Mouse (Mus musculus) adipocyte (in vitro differentiated cells): ENCODE results near the gene Ccnd3.

Experiments
- DNase-seq: peaks from one replicate; pipeline ENCODE4 v3.0.0-alpha.2; 2016; ENCODE audit warnings: low spot score

Ccnd3 gene

DNA sequence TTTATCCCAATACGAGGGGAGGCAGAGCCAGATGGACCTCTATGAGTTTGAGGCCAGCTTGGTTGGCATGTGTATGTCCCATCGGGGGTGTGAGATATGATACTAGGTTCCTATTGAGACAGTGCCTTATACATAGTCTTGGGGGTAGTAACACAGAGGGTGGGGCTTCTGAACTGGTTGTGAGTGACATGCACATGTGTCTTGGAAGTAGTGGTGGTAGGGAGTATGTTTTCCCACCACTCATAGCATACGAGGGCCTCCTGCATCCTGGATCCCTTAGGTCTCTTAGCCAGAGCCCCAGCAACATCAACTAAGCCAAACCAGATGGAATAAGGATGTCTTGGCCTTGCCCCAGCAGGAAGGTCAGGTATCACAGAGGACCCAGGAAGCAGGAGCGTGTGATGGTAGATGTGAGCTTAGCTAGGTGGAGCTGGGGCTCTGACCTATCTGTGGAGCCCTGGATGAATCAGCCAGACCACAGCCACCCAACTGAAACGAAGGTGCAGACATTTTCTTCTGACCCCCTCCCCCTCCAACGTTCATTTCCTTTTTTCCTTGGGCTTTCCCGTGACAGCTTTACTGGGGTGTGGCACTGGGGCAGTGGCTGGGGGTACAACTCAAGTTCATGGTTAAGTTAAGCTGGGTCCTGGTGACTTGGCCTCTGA, 10.5 kb downstream of the Ccnd3 start:
- no peak for DNase-seq

DNA sequence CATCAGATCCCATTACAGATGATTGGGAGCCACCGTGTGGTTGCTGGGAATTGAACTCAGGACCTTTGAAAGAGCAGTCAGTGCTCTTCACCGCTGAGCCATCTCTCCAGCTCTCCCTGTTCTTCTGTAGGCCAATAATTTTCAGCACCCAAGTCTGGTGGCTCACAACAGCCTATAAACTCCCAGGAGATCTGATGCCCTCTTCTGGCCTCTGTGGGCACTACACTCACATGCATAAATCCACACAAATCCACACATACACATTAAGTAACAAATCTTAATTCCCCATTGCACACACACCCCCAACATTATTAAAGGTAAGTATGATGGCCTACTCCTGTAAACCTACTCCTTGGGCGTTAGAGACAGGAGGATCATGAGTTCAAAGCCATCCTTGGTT, 11.4 kb downstream of the Ccnd3 start:
- no peak for DNase-seq

DNA sequence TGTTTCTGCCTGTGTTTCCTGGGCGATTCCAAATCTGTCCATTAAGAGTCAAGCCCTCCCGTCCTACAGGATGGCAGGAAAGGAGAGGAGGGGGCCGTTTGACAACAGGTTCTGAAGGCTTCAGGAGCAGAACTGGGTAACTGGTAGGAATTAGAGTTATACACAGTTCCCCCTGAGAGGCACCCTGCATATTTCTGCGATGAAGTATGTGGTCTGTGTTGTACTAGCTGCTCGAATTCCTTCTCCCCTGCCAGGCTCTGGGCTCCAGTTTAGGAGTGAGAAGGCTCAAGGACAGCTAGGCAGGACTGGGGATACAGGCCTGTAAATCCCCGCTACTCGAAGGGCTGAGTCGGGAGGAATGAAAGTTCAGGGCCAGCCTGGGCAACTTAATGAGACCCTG, 13.4 kb downstream of the Ccnd3 start:
- no peak for DNase-seq

DNA sequence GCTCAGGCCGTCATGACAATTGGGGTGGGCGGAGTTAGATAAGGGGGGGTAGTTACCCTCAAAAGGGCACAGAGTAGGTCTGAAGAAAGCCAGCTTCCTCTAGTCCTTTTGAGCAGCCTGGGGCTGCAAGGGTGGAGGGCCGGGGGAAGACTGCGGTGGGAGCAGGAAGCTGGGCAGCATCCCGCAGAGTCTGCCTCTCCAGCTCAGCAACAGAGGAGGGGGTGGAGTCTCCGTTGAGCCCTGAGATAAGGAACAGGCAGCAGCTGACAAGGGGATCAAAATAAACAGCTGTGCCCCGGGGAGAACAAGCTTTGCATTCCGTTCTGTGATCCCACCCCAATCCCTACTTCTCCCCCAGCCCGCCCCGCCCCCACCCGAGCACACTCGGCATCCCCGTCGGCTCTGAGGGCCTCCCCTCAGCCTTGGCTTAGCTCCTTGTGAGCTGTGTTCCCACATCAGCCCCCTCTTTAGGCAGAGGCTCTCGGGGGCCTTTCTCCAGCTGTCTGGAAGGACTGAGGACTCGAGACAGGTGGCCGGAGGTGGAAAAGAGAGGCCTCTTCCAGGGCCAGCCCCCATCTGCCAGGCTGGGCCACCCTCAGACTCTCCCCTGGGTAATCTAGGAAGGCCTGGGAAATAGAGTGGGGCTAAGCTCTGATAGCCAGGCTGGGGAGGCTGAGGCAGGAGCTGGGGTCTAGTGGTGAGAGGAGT, 16.9 kb downstream of the Ccnd3 start:
- DNase-seq = no peak

DNA sequence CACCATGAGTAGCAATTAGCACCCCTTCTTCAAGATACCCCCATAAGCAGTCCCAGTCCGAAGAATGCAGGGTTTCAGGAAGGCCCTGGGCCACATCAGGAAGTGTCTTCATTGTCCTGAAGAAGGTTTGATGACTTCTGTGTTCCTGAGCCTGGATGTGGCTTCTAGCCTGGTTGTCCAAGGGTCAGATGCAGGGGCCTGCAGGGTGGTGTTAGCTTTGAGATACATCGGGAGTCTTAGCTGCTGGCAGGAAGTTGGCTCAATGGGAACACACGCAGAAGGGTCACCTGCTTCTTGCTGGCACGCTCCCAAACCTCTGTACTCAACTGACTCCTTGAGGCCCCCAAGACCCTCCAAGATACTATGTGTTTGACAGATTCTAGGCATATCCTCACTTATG, 17.7 kb downstream of the Ccnd3 start:
- no peak for DNase-seq

DNA sequence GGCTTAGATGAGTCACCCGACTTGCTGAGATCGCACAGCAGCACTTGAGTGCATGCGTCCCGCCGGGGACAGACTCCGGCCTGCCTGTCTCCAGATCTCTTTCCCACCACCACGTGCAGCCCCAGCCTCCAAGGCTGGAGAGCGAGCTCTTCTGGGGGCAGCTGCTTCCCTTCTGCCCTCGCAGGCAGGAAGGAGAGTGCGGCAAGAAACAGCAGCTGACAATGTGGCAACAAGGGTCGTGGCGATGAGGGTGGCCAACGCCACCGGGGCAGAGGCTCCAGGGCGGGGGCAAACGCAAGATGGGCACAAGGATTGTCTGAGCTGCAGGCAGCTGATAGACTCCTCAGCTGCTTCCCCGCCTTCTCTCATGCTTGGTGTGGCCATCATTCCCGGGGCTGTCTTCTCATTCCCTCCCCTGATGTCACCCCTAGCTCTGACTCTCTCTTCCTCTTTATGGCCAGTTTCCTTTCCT, 18.4 kb downstream of the Ccnd3 start:
- no peak for DNase-seq

DNA sequence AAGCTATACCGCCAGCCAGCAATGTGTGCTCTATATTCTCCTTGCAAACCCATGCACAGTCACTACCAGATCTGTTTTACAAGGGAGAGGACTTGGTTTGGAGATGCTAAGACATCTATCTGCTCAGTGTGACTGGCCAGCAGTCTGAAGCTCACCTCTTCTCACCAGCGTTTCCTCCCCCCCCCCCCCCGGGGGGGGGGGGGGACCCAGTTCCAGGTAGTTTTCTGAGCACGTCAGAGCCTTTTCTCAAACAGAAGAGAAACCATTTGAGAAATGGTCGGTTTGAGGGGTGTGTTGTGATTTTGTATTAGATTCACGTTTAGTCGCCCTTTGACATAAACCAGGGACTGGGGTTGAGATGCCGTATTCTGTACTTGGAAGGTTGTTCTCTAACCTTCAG, 19.2 kb downstream of the Ccnd3 start:
- no peak for DNase-seq

DNA sequence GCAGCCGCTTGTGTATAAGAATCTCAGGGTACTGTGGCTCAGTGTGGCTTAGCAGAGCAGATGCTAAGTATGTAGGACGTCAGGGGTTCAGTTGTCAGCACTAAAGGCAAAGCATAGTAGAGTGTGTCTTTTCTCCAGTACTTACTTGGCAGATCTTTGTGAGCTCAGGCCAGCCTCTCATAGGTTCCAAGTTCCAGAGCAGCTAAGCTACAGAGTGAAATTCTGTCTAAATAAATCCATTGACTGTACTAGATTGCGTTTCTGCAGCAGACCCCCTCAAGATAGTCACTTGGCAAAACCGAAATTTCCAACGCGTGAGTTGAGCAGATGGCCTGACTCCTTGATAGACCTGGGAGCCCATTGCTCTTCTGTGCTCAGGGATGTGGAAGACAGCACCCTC, 20.1 kb downstream of the Ccnd3 start:
- no peak for DNase-seq

DNA sequence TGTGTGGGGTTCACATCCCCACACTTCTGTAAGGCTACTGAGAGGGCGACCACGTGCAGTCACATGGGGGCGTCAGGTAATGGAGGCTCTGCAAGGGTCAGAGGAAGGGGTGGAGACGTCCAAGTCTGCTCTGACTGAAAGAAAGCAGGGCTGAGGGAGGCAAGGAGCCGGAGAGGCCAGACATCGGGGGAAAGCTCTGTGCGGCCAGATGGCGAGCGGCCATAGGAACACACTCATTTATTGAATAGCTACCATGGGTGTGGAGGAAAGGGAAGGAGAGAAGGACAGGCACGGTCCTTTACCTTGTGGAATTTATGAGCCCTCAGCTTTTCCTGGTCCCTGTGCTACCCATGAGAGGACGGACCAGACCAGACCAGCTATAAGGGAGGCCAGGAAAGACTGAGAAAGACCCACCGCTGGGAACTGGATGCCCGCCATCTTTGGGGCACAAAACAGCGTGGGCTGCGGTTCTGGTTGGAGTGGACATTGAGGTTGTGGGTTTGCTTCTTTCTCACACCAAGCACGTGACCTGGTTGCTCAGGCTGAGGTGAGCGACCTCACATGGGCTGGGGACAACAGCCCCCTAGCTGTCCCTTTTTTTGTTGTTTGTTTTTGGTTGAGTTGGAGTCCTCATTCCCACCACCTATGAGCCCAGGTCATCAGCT, 22.1 kb downstream of the Ccnd3 start:
- no peak for DNase-seq

DNA sequence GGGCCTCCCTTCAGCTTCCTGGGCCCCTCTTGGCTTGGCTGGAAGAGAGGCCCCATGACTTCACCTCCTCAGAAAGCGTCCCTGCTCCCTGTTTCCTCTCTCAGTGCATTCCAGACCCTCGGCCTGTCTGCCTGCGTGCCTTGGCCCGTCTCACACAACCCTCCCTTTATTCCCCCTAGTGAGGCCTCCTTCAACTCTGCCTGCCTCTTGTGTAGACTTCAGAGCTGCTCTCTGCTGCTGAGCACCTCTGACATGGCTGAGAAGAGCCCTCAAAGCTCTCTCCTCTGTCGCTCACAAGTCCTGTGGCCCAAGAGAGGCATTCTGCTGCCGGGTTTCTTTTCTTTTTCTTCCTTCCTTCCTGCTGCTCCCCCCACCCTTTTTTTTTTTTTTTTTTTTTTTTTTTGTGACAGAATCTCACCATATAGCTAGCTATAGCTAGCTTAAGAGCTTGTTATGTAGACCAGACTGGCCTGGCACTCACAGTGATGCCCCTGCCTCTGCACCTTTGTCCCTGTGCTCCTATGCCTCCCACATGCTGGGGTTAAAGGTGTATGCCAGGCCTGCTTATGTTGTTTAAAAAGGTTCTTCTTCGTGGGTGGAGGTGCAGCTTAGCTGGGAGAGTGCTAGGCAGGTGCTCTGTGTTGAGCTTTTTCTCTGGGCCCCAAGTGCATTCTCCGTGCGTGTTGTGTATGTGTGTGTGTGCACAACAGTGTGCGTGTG, 22.9 kb downstream of the Ccnd3 start:
- DNase-seq = no peak

DNA sequence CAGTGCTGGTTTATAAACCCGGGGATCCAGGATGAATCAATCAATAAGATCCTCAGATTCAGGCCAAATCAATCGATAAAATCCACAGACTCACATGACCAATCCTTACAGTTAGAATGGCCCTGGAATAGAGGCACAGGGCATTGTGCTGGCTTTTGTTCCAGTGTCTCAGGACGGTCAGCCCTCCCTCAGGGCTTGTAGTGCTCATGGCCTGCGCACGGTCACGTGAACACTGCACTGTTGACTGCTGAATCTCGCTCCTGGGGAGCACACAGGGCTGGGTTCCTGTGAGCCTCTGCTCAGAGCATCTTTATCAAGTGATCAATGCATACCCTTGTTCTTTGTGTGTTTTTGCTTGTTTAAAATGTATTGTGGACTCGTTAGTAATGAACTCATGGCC, 24.1 kb downstream of the Ccnd3 start:
- peak; percentile 45 for DNase-seq

DNA sequence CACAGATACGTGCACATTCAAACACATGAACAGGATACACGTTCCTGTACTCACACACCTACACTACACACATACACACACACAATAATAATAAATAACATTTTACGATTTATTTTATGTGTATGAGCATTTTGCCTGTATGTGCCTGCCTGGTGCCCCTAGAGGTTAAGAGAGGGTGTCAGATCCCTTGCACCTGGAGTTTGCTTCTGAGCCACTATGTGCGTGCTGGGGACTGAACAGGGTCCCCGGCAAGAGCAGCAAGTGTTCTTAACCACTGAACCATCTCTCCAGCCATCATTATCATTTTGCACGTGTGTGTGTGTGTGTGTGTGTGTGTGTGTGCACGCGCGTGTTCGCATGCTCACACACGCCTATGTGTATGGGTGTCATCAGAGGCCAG, 24.7 kb downstream of the Ccnd3 start:
- no peak for DNase-seq

DNA sequence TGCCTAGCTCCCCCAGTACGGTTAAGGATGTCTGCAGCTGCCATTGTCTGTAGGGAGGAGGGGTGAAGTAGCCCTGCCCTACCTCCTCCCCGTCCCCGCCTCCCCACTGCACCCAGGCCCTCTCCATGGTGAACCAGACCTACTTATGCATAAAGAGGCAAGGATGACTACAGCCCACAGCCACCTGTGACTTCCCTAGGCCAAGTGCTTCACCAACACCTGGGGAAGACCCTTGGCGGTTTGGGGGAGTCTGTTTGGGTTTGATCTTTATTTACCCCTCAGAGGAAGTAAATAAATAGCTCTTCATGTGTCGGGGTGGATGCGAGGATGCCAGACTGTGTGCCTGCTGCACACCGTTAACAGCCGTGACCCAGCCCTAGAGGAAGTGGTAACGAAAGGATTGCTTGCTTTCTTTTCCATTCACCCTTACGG, 26.6 kb downstream of the Ccnd3 start:
- DNase-seq = no peak

DNA sequence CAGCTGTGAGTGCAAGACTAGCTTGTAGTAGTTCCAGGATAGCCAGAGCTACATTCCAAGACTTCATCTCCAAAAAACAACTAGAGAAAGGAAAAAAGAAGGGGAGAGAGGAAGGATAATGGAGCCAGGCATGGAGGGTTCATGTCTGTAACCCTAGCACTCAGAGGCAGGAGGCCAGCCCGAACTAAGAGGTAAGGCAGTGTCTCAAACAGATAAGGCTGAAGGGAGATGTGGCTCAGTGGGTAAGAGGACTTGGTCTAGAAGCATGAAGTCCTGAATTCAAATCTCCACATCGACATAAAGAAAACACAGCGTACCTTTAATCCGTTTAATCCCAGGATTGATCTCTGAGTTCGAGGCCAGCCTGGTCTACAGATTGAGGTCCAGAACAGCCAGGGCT, 27.5 kb downstream of the Ccnd3 start:
- no peak for DNase-seq

DNA sequence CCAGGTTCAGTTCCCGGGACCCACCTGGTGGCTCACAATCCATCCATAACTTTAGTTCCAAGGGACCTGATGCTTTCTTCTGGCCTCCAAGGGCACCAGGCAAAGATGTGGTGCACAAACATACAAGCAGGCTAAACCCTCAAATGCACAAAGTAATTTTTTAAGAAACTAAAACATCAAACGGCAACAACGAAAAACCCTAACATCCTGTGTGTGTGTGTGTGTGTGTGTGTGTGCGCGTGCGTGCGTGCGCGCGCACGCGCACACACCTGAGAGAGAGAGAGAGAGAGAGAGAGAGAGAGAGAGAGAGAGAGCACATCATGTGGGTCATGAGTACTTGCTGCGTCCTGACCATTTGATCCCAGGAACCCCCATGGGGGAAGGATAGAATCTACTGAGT, 28.8 kb downstream of the Ccnd3 start:
- DNase-seq = no peak

DNA sequence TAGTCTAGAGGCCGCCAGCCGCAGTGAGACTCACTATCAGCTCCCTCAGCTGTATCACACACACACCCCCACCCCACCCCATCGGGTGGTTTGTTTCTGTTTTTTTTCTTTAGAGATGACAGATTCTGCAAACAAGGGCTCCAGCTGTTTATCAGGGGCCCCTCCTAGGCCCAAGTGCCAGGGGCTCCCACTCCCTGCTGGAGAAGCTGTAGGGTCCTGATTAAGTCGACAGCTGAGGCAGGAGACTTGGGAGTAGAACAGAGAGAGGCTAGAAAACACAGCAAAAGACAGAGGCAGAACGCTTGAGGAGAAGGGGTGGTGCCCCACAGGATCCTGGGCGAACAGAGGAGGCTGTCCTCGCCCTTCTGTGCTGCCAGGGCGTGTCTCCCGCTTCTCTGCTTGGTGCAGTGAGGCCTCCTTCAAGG, 31.0 kb downstream of the Ccnd3 start:
- no peak for DNase-seq

DNA sequence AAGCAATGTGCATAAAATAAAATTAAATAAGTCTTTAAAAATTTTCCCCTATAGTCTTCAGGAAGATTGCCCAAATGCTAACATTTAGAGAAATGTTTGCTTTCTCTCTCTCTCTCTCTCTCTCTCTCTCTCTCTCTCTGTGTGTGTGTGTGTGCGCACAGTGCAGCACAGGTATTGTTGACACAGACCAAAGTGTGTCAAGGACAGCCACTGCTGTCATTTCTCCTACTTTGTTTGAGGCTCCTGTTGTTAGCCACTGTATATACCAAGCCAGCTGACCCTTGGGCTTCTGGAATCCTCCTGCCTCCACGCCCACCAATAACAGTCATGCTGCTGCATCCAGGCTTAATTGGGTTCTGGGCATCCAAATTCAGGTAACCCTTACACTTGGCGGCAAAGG, 33.2 kb downstream of the Ccnd3 start:
- no peak for DNase-seq

DNA sequence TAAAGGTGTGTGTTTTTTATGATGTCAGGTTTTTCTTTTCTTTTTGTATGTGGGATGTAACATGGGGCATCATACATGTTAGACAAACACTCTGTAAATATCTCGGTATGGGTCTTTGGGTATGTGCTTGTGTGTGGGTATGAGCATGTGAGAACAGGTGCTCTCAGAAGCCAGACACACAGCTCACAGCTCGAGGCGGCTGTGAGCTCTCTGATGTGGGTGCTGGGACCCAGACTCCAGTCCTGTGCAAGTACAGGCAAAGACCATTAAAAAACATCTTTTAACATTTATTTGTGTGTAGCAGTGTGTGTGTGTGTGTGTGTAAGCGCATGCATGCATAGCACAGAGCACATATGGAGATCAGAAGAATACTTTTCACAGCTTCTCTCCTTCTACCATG, 34.3 kb downstream of the Ccnd3 start:
- DNase-seq = no peak

DNA sequence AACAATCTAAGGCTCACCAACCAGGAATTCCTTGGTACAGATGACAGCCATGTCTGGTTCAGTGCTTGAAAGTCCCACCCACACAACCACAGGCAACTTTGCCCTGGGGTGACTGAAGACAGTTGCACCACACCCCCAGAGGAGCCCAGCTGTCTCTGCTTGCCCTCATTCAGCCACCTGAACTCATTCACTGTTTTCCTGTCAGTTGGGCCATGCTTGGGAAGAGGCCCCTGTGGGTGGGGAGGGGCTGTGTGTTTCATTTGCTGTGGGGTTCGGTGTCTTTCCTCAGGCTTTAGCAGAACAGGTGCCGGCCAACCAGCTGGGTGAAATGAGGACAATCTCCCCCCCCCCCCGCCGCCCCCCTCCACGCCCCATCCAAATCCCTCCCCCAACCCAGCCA, 37.2 kb downstream of the Ccnd3 start:
- DNase-seq = no peak

DNA sequence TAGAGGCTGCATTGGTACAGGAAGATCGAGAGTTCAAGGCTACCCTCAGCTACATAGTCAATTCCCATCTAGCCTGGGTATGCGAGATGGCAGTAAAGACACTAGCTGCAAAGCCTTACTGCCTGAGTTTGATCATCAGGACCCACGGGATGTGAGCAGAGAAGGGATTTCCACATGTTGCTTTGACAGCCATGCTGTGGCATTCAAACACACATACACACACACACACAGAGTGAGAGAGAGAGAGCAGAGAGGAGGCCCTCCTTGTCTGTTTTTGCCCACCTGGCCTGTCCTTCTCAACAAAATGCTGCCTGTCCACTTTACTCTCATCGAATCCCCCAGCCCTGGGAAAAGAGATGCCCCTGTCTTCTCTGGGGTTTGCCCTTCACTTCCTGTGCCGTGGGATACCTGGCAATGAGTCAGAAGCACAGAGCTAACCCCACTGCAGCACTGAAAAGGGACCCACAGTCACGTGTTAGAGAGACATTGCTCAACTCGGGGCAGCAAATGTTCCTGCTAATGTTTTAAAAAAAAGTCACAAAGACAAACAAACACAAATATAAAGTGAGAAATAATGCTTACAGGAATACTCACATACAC, 38.3 kb downstream of the Ccnd3 start:
- DNase-seq = no peak

DNA sequence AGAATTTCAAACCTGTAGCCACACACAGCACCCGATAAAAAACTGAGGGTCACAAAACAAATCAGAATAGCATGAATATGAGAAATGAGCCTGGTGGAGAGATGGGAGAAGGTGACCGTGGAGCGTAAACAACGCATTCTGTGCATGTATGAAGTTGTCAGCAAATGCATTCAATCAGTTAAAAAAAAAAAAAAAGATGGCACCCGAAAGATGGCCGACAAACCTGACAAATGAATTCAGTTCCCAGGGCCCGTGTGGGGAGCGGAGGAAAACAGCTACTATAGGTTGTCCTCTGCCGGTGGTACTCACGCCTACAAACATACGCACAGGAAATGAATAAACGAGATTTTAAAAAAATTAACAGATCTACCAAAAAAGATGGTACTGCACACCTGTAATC, 40.3 kb downstream of the Ccnd3 start:
- no peak for DNase-seq

DNA sequence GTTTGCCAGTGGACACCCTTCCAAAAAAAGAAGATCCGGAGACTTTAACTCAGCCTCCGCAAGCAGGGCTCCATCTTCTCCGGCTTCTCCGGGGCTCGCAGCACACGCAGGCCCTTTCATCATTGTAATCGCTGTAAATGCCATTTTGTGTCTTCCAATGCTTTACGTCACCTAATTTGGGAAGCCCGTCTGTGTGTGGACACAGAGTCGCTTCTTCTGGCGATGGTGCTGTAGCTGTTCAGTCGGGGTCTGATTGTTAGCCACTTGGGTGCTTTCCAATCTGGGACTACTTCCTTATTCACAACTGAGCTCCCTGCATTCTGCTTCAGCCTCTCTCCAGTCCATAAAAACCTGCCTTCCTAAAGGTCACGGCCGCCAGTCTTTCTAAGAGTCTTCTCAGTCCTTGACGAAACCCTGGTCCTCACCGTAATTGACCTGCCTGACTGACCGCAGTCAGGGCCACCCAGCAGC, 41.0 kb downstream of the Ccnd3 start:
- no peak for DNase-seq
